Mouse (Mus musculus): ENCODE data around the gene Ppm1a. TPM values are rescaled to one million over a fixed set of nuclear protein-coding genes. Genes with fewer than 3 reads are reported as not detected.

Gene Ppm1a
- total and polyA plus RNA-seq, 3 experiments, result 111 to 119 TPM; not detected in 1

GRCm38 (mm10) chr12:72761649-72762261 lies 4.5 kb downstream of the Ppm1a start (continued):
- TF ChIP-seq SIN3A (IDR thresholded peaks at IDR 0.05; ENCODE audit: low read length) (no peak), E2F4 (IDR thresholded peaks at IDR 0.05; ENCODE audit: borderline replicate concordance, low read depth, low read length) (no peak), UBTF (IDR thresholded peaks at IDR 0.05; ENCODE audit: borderline replicate concordance, insufficient read depth, low read depth, low read length) (no peak), EP300 (IDR thresholded peaks at IDR 0.05; ENCODE audit: low read depth in 1 of 2, low read length in 2 of 2) (peak in 1 of 2 experiments; percentile 27; a peak in 1 of 4 replicates), BHLHE40 (IDR thresholded peaks at IDR 0.05; ENCODE audit: borderline replicate concordance, low read depth, low read length) (no peak), MYC (IDR thresholded peaks at IDR 0.05; ENCODE audit: low read depth, low read length) (no peak), ZKSCAN1 (IDR thresholded peaks at IDR 0.05; ENCODE audit: low read depth, low read length) (no peak), NRF1 (IDR thresholded peaks at IDR 0.05; ENCODE audit: insufficient read depth, low read depth, low read length, poor library complexity, severe bottlenecking) (no peak), POLR2A (IDR thresholded peaks at IDR 0.05; ENCODE audit: control insufficient read depth in 1 of 2, insufficient read depth in 1 of 2, low read depth in 1 of 2, low read length in 2 of 2, poor library complexity in 1 of 2) (0 out of 4 replicates have a peak, but pooled peaks of 1 of the 2 experiments have one; percentile 30), RAD21 (IDR thresholded peaks at IDR 0.05; ENCODE audit: low read depth, low read length) (no peak), ETS1 (IDR thresholded peaks at IDR 0.05; ENCODE audit: low read depth, low read length) (no peak; the same call in 1 of the 2 replicates), MEF2A (IDR thresholded peaks at IDR 0.05; ENCODE audit: extremely low read depth, insufficient replicate concordance, low read depth, low read length, poor library complexity, severe bottlenecking) (no peak), TCF12 (IDR thresholded peaks at IDR 0.05; ENCODE audit: low read depth, low read length) (0 out of 2 replicates have a peak, but pooled peaks have one; percentile 16), MAX (IDR thresholded peaks at IDR 0.05; ENCODE audit: low read length) (no peak), CTCF (IDR thresholded peaks at IDR 0.05 in 2 of 3, conservative IDR thresholded peaks at IDR 0.05 in 1 of 3; ENCODE audit: control insufficient read depth in 1 of 3, insufficient read depth in 1 of 3, low read depth in 2 of 3, low read length in 3 of 3, poor library complexity in 1 of 3, severe bottlenecking in 1 of 3) (no peak), HCFC1 (IDR thresholded peaks at IDR 0.05; ENCODE audit: low read depth, low read length) (no peak), MYB (IDR thresholded peaks at IDR 0.05; ENCODE audit: low read depth, low read length) (no peak)

GRCm38 (mm10) chr12:72762502-72762901 lies 5.2 kb downstream of the Ppm1a start:
- peaks cover 22 to 28% of the 10 kb centered on the region in 2 experiments for H3K4me1 ChIP-seq (ENCODE audit: control insufficient read depth in 1 of 2, insufficient read depth in 2 of 2, low read length in 2 of 2)
- H3K27me3 ChIP-seq (ENCODE audit: control insufficient read depth in 1 of 2, insufficient read depth in 2 of 2, low read length in 2 of 2), result no peaks in the 10 kb centered on the region
- H3K79me2 ChIP-seq (ENCODE audit: control insufficient read depth, insufficient read depth, low read length, poor library complexity), result peaks cover 48% of the 10 kb centered on the region
- peaks cover 0 to 48% of the 10 kb centered on the region in 2 experiments; a peak in 2 of 4 replicates for H3K36me3 ChIP-seq (ENCODE audit: control insufficient read depth in 1 of 2, insufficient read depth in 2 of 2, low read length in 2 of 2)
- H3K4me3 ChIP-seq (ENCODE audit: control insufficient read depth in 1 of 2, insufficient read depth in 1 of 2, low read depth in 2 of 2, low read length in 2 of 2), result peak overlapping the region; percentile 85 to 93
- peak overlapping the region; percentile 91 for H3K9ac ChIP-seq (ENCODE audit: control insufficient read depth, low read depth, low read length, poor library complexity, severe bottlenecking)
- no peaks in the 10 kb centered on the region for H3K9me3 ChIP-seq (replicated peaks; ENCODE audit: insufficient read depth, low read length)
- H3K27ac ChIP-seq (ENCODE audit: control insufficient read depth, low read depth, low read length), result peak overlapping the region; percentile 98
- peak; percentile 82 for DNase-seq (ENCODE audit: low read depth, low spot score)
- TF ChIP-seq ZC3H11A (IDR thresholded peaks at IDR 0.05; ENCODE audit: low read depth, low read length), result no peak
- TF ChIP-seq BHLHE40 (IDR thresholded peaks at IDR 0.05; ENCODE audit: borderline replicate concordance, low read depth, low read length), result peak; percentile 36; the same call in 1 of the 2 replicates
- no peak for TF ChIP-seq ELF1 (IDR thresholded peaks at IDR 0.05; ENCODE audit: low read depth, low read length)
- no peak for TF ChIP-seq E2F4 (IDR thresholded peaks at IDR 0.05; ENCODE audit: borderline replicate concordance, low read depth, low read length)
- TF ChIP-seq RAD21 (IDR thresholded peaks at IDR 0.05; ENCODE audit: low read depth, low read length), result no peak
- TF ChIP-seq KAT2A (conservative IDR thresholded peaks at IDR 0.05; ENCODE audit: low read depth, low read length), result peak; percentile 49
- TF ChIP-seq UBTF (IDR thresholded peaks at IDR 0.05; ENCODE audit: borderline replicate concordance, insufficient read depth, low read depth, low read length), result no peak
- peak; percentile 44 for TF ChIP-seq ZMIZ1 (IDR thresholded peaks at IDR 0.05; ENCODE audit: low read depth, low read length)
- TF ChIP-seq MAZ (IDR thresholded peaks at IDR 0.05; ENCODE audit: low read depth, low read length), result no peak
- TF ChIP-seq TBP (IDR thresholded peaks at IDR 0.05; ENCODE audit: low read depth, low read length), result peak; percentile 41; the same call in 1 of the 2 replicates
- no peak for TF ChIP-seq NRF1 (IDR thresholded peaks at IDR 0.05; ENCODE audit: insufficient read depth, low read depth, low read length, poor library complexity, severe bottlenecking)
- TF ChIP-seq MXI1 (IDR thresholded peaks at IDR 0.05; ENCODE audit: low read depth, low read length), result peak; percentile 51; the same call in 1 of the 2 replicates
- TF ChIP-seq CHD1 (IDR thresholded peaks at IDR 0.05; ENCODE audit: low read depth, low read length), result peak; percentile 10; the same call in 1 of the 2 replicates
- TF ChIP-seq JUND (IDR thresholded peaks at IDR 0.05; ENCODE audit: low read depth, low read length), result no peak
- no peak for TF ChIP-seq ZKSCAN1 (IDR thresholded peaks at IDR 0.05; ENCODE audit: low read depth, low read length)
- peak; percentile 94 for TF ChIP-seq SIN3A (IDR thresholded peaks at IDR 0.05; ENCODE audit: low read length)
- TF ChIP-seq TCF12 (IDR thresholded peaks at IDR 0.05; ENCODE audit: low read depth, low read length), result peak; percentile 92
- no peak for TF ChIP-seq GABPA (IDR thresholded peaks at IDR 0.05; ENCODE audit: low read depth, low read length)
- no peak for TF ChIP-seq USF1 (IDR thresholded peaks at IDR 0.05; ENCODE audit: low read depth, low read length)
- peak; percentile 38; the same call in 1 of the 2 replicates for TF ChIP-seq MAFK (IDR thresholded peaks at IDR 0.05; ENCODE audit: borderline replicate concordance, low read depth, low read length)
- peak; percentile 79 for TF ChIP-seq TAL1 (IDR thresholded peaks at IDR 0.05; ENCODE audit: low read length)
- TF ChIP-seq MYB (IDR thresholded peaks at IDR 0.05; ENCODE audit: low read depth, low read length), result 0 out of 2 replicates have a peak, but pooled peaks have one; percentile 39
- no peak for TF ChIP-seq CTCF (IDR thresholded peaks at IDR 0.05 in 2 of 3, conservative IDR thresholded peaks at IDR 0.05 in 1 of 3; ENCODE audit: control insufficient read depth in 1 of 3, insufficient read depth in 1 of 3, low read depth in 2 of 3, low read length in 3 of 3, poor library complexity in 1 of 3, severe bottlenecking in 1 of 3)
